Mouse (Mus musculus) inflammation-experienced regulatory T-cells, adult 6 months (primary cell): ENCODE data around the gene Rin2. TPM values are rescaled to one million over a fixed set of nuclear protein-coding genes. Genes with fewer than 3 reads are reported as not detected.
"Not testable (repeated sequence)": the region's sequence is repeated elsewhere in the genome, so short reads cannot be mapped to it uniquely, and the experiment has no call there.

Experiments used
- ATAC-seq: one replicate; pipeline ENCODE4 v1.8.0; 2017
- polyA plus RNA-seq, 3 experiments: library from polyadenylated mRNA; unstranded; fragments of 100-300 nt; shearing (Covaris generic); gene quantifications; one replicate each; pipeline ENCODE4 v1.2.1; 2017

The Rin2 gene
- polyA plus RNA-seq, 3 experiments from 2014 or later, result 2.0 to 2.3 (median 2.1) TPM

DNA sequence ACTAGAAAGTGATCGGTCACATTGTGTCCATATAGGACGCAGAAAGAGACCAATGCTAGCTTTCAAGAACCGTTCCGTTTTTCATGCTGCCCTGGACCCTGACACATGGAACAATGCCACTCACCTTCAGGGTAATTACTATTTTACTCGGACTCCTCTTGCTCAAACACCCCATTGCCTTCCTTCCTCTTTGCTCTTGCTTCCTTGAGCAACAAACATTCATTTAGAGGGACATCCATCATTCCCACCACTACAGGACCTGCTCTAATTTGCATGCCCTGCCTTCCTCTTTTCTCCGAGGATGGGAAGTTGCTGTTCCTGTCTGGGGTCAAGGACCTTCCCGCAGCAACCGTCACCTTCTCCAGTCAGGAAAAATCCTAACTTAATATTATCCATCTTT lies 9.9 kb downstream of the Rin2 start:
- ATAC-seq, result no peak

DNA sequence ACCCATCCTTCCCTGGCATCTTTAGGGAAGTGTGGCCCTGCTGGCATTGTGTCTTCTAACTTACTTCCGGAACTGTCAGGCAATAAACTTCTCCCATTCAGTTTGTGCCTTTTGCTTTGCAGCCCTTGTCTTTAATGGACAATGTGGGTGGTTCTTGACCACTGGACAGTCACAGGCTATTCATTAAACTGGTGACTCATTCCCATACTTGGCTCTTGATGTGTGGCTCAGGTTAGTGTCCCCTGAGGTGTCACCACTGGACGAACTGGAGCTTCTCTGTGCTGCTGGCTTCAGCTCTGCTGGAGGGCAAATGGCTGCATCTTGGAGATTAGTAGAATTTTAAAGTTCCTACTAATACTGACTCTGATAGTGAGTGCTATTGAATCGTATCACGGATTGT lies 11.0 kb downstream of the Rin2 start:
- ATAC-seq, result no peak

DNA sequence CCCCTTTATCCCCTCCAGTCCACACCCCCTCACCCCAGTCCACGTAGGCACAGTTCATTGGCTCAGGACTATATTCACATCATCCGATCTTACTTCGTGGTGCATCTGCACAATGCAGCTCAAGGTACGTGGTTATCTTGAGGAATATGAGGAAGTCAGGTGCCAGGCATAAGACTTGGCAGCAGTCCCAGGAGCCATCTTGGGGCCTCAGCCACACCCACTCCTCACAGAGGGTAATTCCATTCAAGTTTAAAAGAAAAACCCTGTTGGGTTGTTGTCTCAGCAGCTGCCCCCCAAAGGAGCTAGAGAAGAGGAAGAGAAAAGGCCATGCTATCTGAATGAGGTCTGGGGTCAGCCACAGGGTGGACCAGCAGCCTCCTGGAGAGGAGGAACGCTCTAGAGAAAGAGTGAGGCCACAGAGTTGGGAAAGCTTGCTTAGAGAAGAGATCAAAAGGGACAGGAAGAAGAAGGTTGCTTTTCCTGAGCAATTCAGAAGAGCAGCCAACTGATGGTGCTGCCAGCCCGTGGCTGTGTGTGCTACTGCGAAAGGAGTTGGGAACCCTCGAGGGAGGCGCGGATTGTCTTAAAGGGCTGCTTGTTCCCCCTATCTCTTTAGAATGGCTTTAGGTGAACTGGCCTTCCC lies 16.5 kb downstream of the Rin2 start:
- no peak for ATAC-seq

DNA sequence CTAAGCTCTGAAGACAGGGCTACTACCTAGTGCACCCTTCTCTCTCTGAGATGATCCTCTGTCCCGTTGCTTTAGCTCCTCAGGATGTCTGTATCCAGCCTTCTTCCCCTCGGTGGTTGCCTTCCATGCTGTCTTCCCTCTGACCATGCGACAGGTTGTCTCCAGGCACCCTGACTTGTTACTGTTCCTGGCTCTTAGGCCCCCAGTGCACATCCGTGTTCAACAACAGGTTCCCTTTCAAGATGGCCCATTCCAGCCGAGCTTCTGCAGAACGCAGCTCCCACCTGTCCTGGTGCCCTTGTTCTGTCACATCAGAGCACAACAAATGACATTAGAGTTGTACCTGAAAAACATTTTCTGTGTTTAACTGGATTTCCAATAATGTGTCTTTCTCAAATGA lies 22.1 kb downstream of the Rin2 start:
- no peak for ATAC-seq

DNA sequence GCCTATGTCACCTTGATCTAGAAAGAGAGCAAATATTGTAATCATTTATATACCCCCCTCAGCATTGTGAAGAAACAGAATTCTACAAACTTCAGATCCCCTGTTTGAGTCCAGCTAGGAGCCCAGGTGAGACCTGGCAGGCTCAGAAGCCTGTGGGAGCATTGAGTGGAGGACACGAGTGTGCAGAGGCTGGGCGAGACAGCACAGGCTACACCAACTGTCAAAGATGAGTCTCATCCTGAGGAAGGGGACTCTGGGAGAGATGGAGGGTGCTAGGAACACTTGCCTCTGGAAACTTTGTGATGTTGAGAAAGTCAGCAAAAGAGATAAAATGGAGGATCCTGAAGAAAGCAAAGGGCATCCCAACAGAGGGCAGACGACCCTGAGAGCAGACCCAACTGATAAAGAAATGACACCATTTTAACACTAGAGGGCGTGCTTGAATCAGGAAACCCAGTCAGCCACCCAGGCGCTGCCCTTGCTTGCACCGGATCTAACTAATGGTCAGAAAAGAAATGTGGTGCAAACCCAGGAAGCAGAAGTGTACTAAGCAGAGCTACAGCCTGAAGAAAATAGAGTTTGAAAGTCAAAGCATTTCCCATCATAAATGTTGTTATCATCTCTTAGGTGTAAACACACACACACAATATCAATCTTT lies 24.5 kb downstream of the Rin2 start:
- ATAC-seq, result peak; percentile 63

DNA sequence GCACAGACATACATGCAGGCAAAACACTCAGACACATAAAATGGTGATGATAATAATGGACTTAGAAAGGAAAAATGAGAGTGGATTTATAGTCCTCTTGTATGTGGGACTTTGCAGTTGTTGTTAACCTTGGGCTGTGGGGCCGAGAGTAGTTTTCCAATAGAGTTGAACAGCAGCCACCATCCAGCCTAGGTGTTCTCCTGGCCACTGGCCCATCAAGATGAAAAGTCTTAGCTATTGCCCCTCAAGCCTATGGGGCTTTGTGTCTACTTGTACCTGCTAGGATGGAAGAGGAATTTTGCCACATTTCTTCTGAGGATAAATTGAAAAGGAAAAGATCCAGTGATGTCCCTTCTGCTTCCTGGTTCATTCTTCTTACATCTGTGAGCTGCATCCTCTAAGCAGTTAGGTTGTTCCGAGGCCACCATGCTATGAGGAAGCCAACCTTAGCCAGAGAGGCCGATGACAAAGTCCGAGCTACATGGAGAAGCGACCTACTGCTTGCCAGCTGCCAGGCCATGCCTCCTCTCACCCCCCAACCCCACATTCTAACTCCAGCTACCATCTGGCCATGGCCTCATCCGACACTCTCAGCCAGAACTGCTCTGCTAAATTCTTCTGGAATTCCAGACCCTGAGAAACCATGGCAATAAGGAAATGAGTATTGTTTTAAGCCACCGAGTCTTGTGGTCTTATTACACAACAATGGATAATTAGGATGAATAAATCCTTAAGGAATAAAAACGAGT lies 25.4 kb downstream of the Rin2 start:
- no peak for ATAC-seq

DNA sequence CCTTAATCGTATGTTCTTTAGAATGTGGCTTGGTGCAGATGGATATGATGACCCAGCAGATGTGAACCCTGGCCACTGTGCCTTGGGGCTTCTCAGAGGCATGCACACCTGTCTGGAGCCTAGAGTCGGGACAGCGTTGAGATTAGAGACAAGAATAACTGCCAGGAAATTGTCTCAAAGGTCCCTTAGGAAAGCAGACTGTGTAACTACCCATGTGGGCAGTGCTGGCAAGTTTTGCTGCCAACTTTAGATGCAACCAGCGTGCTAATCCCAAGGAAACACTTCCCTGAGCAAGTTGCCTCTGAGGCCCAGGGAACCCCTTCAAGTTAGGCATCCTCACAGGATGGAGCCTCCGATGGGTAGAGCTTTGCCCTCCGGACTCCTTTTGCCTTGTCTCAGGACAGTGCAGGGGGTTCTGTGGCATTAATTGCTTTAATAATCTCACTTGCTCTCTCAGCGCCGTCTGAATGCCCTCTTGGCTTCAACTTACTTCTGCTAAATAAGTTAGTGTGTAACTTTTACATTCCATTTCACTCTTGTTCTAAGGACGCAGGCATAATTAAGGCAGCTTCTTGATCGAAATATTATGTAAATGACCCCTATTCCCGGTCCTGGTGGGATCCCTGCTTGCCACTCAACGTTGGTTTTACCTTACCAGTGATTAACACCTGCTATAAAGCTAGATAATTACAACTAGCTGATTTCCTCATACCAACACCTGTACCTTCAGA lies 26.8 kb downstream of the Rin2 start:
- ATAC-seq, result no peak

DNA sequence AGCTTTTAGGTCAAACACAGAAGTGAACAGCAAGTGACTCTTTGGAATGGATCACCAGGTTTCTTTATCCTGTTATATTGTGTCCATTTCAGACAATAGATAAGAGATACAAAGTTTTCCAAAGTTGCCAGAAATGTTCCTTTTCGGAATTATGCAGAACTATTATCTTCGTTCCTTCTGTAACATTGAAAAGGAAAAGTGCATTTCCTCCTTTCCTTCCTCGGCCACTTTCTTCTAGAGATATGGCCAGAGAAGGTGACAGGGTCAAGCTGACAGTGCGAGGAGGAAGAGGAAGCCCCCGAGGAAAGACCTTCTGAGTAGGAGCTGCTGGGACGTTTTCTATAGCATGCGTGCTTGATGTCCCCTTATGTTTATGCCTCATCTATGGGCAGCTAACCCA lies 29.7 kb downstream of the Rin2 start:
- ATAC-seq, result no peak

DNA sequence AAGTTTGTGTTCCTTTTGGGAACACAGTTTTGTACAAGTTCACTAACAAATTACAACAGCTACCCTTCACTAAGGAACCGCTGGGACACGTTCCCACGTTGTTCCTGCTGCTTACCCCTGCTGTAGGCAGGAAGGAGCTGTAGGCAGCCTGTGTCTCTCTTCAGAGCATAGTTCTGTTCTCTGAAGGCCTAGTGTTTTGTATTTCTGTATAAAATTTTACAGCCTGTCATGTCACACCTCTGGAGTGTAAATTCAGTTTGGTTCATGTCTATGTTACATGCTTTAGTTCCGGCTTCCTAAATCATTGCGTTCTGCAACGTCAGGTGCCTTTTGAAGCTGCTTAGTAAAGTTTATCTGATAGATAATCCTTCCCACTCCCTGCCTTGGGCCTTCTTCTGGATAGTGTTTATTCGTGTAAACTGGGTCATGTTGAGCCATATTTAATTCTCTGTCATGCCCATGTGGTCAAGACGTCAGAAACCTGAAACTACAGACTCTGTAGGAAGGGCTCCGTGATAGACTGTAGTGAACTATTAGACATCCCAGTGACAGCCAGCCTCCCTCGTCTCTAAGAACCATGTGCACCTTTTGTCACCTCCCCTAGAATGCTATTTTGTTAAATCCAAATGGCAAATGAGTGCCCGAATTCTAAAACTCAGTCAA lies 34.8 kb downstream of the Rin2 start:
- ATAC-seq, result no peak

DNA sequence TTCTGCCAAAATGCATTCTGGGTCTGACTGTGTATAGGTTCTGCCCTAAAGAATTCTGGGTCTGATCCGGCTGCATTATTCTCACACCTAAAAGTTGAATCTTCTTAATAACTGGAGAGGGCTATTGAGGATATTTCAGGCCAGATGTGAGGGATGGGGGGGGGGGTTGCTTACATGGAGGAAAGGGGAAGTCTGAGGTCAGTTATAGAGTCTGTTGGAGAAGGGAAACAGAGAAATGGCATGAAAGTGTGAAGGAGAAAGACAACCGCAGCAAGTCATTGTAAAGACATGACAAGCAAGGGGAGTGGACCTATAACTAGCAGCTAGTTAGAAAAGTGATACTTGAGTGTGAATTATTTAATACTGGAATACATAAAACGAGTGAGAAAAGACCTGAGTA lies 36.5 kb downstream of the Rin2 start:
- ATAC-seq, result no peak

DNA sequence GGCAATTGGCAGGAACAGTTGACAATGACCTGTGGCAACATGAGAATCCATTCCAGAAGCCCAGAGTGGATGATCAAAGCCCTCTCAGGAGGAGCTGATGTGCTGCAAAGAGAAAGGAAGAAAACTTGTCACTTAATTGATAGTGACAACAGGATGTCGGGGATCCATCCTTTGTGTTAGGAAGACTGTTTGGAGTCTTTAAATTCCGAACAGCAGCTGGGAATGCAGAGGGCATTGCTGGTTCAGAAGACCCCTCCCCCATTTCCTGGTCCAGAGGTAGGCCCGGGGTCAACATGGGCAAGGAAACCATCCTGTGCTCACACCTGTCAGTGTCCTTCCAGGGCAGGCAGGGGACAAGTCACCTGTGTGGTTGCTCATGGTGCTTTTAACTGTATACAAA lies 37.0 kb downstream of the Rin2 start:
- no peak for ATAC-seq

DNA sequence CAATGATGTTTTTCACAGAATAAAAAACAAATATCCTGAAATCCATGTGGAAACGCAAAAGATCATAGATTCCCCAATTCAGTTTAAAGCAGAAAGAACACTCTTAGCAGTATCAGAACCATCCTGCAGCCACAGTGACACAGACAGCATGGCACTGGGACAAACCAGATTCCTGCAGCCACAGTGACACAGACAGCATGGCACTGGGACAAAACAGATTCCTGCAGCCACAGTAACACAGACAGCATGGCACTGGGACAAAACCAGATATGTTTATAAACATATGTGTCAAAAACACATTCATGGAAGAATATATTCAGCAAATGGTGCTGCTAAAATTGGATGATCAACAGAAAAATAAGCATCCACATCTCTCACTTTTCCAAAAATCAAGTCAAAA lies 42.5 kb downstream of the Rin2 start:
- ATAC-seq, result no peak

DNA sequence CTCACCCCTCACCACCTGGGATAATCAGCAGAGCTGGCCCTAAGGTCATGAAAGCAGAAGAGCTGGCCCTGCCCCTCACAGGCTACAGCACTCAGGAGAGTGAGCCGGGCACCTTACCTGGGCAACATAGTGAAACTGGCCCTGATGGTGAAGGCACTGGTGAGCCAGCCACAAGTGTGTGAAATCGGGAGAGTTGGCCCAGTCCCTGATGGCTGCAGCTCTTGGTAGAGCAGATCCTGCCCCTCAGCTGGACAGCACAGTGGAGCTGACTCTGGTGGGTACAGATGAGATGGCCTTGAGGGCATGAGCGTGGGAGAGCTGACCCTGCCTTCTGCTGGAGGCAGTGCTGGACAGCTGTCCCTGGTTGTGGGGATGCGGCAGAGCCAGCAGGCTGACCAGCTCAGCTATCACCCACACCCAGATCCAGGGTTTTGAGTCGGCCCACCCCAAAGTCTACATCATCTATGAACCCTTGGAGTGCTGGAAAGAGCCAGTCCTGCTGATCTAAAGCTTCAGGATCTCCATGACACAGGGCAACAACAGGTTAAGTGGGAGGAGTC lies 43.7 kb downstream of the Rin2 start:
- ATAC-seq, result no peak

DNA sequence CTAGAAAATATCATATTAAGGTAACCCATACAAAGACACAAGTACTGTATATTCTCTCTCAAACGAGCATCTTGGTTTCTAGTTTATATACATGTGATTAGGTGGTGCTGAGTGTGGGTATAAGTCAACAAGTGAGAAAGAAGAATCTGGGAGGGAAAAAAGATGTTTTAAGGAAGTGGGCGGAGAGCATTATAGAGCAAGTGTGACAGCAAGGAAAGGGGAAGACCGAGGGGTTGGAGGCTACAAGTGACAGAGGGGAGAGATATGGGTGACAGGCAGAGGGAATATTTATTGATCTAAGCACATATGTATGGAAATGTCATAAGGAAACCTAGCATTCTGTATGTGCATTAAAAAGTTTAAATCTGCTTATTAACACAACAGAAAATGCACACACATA lies 45.1 kb downstream of the Rin2 start:
- no peak for ATAC-seq

DNA sequence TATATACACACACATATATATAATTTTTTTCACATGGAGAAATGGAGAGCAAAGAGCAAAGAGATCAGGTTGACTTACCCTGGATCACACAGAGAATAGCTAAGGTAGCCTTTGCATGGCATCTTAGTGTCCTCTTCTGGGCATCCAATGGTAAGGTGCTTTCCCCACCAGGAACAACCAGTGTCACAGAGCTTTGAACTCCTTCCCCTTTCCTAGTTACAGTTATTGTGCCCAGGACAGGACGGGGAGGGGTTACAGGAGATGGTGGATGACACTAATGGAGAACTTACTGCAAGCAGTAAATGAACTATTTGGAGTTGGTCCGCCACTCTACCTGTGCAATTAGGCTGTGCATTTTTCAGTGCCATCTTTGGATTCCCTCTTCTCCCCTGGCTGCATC lies 45.7 kb downstream of the Rin2 start:
- no peak for ATAC-seq

DNA sequence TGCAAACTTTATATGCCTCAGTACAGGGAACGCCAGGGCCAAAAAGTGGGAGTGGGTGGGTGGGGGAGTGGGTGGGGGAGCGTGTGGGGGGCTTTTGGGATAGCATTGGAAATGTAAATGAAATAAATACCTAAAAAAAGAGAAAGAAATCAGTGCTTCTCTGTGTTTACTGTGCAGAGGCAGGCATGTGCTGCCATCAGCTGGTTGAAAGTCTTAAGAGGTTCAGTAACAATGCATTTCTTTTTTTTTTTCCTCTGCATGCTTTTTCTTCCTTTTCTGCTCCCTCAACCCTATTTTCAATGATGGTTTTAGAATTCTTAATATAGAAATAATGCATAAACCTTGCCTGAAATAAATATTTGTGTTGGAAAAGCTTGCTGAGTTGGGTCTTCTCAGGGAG lies 47.3 kb downstream of the Rin2 start:
- not testable (repeated sequence) for ATAC-seq

DNA sequence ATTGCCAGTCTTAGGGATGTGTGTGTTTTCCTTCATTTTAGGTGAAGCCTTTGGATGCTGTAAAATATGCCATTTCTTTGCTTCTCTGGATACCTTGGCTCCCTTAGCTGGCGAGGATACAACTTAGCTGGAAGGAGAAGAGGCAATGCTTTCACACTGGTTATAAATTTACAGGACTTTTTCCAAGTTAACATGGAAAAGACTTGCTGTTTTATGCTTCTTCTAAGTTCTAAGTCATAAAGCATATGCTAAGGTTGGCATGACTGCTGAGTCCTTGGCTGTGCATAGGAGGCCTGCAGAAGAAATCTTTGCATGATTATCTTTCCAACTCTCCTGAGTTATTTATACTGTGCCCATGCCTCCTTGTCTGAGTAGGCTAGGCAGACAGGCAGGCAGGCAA lies 49.3 kb downstream of the Rin2 start:
- ATAC-seq, result no peak

DNA sequence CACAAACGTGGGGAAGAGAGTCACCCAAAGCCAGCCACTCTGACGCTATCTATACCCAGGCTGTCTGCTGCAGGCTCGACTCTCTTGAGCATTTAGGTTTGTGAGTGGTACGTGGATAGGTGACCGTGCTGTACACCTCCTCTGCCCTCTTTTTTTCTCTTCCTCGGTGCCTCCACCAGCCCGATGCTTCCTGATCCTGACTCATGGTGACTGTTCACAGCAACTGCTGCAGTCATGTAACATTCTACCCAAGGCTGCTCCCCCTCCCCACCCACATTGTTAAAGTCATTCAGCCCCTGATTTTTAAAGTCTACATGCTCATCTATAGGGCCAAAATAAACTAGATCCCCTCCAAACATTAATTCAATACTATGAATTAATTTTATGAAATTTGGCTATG lies 54.4 kb downstream of the Rin2 start:
- no peak for ATAC-seq

DNA sequence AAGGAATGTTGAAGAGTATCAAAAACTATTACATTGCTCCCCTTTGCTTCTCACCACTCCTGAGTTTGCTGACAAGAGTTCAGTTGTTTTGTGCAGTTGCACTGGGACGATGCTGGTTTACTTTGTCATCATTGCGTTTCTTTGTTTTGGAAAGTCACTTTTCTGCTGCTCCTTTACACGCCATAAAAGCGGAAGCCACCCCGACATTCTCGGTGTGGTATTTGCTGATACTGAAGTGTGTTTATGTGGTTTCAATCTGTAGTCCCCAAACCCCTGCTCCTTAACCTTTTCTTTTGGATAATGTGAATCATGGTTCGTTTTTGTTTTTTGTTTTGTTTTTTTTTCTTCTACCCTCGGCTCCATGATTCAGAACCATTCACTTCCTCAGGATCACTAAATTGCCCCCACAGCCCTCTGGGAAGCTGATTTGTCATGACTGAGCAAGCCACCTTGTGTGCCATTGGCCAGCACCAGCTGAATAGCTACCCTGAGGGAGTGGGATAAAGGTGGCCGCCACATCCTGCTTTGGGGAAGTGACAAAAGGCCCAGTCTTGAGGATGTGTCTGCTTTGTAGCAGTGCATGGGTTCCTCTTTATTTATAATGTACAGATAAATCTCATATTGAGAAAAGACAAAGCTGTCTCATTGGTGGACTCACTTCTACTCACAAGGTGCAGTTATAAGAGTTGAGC lies 55.3 kb downstream of the Rin2 start:
- peak; percentile 71 for ATAC-seq

DNA sequence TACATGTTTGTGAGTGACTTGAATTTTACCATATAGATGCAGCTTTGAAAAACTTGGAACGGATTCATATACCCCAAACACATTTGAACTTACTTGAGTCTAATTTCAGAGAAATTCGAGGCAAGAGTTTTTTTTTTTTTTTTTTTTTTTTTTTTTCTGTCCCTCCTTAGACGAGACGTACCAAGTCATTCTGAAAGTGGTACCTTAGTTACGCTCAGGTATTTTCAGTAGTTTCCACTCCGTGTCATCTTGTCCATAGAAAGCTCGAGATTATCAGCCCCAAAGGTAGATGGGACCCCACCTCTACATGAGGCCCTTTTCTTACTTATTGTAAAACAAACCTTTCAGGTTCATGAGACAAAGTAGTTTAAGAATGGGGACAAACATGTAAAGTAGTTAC lies 55.9 kb downstream of the Rin2 start:
- peak; percentile 28 for ATAC-seq

DNA sequence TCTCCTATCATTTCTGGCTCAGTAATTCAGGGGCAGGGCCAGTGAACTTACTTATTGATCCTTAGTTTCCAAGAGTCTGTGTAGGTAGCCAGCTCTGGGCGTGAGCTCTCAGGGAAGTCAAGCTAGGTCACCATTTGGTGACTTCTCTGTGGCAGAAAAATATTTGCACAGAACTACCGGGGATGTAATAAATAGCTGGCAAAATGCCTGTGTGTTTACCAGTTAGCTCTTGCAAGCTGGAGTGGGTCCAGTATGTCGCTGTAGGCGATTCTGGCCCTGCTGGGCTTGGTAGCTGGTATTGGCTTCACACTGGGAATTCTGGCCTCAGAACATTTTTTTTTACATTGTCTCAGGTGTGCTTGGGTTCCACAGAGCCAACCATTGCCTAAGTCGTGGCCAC lies 60.1 kb downstream of the Rin2 start:
- no peak for ATAC-seq

DNA sequence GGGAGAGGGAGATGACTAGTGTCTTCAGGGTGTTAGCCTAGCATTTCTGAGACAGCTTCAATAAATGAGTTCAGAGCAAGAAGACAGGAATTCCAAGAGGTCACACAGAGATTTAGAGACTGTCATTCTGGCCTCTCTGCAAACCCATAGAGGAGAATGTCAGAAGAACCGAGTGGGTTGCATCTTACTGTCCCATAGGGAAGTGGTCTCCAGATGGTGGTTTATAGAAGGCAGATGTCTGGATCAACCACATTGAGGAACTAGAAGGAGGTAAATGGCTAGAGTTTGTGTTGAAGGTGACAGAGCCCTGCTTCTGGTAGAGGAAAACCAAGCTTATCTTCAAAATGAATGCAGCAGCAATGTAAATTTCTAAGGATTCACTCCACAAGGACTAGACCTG lies 61.5 kb downstream of the Rin2 start:
- no peak for ATAC-seq
